Mouse (Mus musculus): ENCODE results near the gene Efcab5. TPM values are rescaled to one million over a fixed set of nuclear protein-coding genes. Genes with fewer than 3 reads are reported as not detected.

Gene Efcab5
- total and polyA plus RNA-seq, 2 experiments from 2014 or later: 0.51 to 0.78 TPM

DNA sequence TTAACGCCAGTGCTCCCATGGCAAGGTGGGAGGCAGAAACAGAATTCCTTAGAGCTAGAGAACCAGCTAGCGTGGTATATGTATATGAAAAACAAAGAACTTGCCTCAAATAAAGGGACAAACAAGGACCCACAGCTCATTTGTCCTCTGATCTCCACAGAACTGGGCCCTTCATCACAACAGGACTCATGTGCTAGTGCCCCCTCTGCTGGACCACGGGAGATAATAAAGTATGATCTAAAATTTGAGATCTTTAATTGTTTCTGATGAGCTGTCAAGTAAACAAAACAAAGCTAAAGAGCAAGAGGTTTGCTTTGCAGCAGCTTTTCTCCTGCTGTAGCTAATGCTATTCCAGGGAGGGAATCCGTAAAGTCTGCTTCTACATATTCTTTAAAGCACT is 118.0 kb downstream of the Efcab5 start:
- Histone ChIP-seq H3K36me3 (ENCODE audit: insufficient read depth, low read length) (peaks cover 11% of the 10 kb centered on the region; the same call in 1 of the 2 replicates), H3K27me3 (ENCODE audit: insufficient read depth, low read length) (no peaks in the 10 kb centered on the region), H3K27ac (no peak overlapping the region), H3K9me3 (ENCODE audit: low read length) (no peaks in the 10 kb centered on the region), H3K9ac (replicated peaks; ENCODE audit: low read length) (no peak overlapping the region), H3K4me1 (ENCODE audit: insufficient read depth, low read length) (no peaks in the 10 kb centered on the region), H3K4me2 (ENCODE audit: low read depth, low read length) (no peak overlapping the region), H3K4me3 (ENCODE audit: low read length) (no peak overlapping the region)
- no peak for ATAC-seq
- 69% methylated on average over 4 of the region's 4 CpGs for WGBS
- TF ChIP-seq CTCF (IDR thresholded peaks at IDR 0.05; ENCODE audit: low read depth): peak; percentile 41; the same call in 1 of the 2 replicates
- peak; percentile 20 for DNase-seq (ENCODE audit: low spot score)

DNA sequence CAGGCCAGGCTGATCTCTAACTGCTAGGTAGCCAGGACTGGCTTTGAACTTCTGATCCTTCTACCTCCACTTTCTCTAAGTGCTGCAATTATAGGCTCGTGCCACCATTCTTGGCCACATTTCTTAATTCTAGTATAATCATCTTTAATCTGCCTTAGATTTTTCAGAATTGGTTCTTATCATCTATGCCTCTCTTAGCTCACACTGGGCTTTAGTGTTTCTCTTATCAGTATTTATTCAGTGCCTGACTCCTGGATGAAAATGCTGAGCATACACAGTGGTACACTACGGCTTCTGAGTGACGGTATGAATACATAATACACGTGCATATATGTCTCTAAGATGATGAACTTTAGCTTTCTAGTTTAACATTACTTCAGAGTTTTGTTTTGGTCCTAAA is 119.9 kb downstream of the Efcab5 start:
- Histone ChIP-seq H3K27ac (no peak overlapping the region), H3K9ac (replicated peaks; ENCODE audit: low read length) (no peak overlapping the region), H3K4me1 (ENCODE audit: insufficient read depth, low read length) (no peaks in the 10 kb centered on the region), H3K4me2 (ENCODE audit: low read depth, low read length) (no peak overlapping the region), H3K27me3 (ENCODE audit: insufficient read depth, low read length) (no peaks in the 10 kb centered on the region), H3K36me3 (ENCODE audit: insufficient read depth, low read length) (0 out of 2 replicates have a peak, but pooled peaks cover under 1% of the 10 kb centered on the region), H3K9me3 (ENCODE audit: low read length) (no peaks in the 10 kb centered on the region), H3K4me3 (ENCODE audit: low read length) (no peak overlapping the region)
- WGBS: 93% methylated on average over 4 of the region's 4 CpGs
- no peak for TF ChIP-seq CTCF (IDR thresholded peaks at IDR 0.05; ENCODE audit: low read depth)
- no peak for ATAC-seq
- DNase-seq (ENCODE audit: low spot score): no peak

DNA sequence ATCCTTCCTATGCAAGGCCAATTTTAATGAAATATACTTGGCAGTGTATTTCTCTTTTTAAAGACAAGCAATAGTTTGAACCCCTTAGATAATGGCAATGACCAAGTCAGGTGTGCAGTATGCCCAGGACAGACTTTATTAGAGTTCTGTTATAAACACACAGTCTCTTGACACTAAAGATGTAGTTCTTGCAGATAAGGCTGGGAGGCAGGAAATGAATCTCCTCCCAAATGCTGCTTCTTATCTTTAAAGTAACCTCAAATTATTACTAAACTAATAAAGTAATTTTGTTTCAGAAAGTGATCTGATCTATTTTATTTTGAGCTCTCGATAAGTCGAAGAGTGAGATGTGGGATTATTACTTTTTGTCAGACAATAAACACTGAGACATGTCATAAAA is 125.4 kb downstream of the Efcab5 start:
- TF ChIP-seq CTCF (IDR thresholded peaks at IDR 0.05; ENCODE audit: low read depth): no peak
- Histone ChIP-seq H3K27ac (no peak overlapping the region), H3K4me2 (ENCODE audit: low read depth, low read length) (no peak overlapping the region), H3K4me3 (ENCODE audit: low read length) (no peak overlapping the region), H3K4me1 (ENCODE audit: insufficient read depth, low read length) (no peaks in the 10 kb centered on the region), H3K36me3 (ENCODE audit: insufficient read depth, low read length) (no peaks in the 10 kb centered on the region), H3K9ac (replicated peaks; ENCODE audit: low read length) (no peak overlapping the region), H3K9me3 (ENCODE audit: low read length) (no peaks in the 10 kb centered on the region), H3K27me3 (ENCODE audit: insufficient read depth, low read length) (no peaks in the 10 kb centered on the region)
- 97% methylated on average over 2 of the region's 2 CpGs for WGBS
- ATAC-seq: no peak
- DNase-seq (ENCODE audit: low spot score): no peak

DNA sequence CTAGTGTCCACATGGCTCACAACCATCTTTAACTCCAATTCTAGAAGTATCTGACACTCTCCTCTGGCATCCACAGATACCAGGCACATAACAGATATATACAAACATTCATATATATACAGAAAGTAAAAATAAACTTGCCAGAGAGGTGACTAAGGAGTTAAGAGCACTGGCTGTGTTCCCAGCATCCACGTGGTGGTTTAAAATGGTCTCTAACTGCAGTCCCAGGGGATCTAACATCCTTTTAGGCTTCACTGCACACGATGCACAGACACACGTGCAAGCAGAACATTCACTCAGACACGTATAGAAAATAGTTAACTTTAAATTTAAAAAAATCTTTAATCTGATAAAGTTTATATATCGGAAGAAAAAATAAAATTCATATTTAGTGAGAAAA is 126.8 kb downstream of the Efcab5 start:
- H3K9ac ChIP-seq (replicated peaks; ENCODE audit: low read length): no peak overlapping the region
- no peak for ATAC-seq
- H3K27me3 ChIP-seq (ENCODE audit: insufficient read depth, low read length): no peaks in the 10 kb centered on the region
- DNase-seq (ENCODE audit: low spot score): no peak
- H3K36me3 ChIP-seq (ENCODE audit: insufficient read depth, low read length): no peaks in the 10 kb centered on the region
- H3K4me2 ChIP-seq (ENCODE audit: low read depth, low read length): no peak overlapping the region
- H3K27ac ChIP-seq: no peak overlapping the region
- no peaks in the 10 kb centered on the region for H3K9me3 ChIP-seq (ENCODE audit: low read length)
- no peak overlapping the region for H3K4me3 ChIP-seq (ENCODE audit: low read length)
- 41% methylated on average over 5 of the region's 5 CpGs for WGBS
- no peaks in the 10 kb centered on the region for H3K4me1 ChIP-seq (ENCODE audit: insufficient read depth, low read length)
- no peak for TF ChIP-seq CTCF (IDR thresholded peaks at IDR 0.05; ENCODE audit: low read depth)

DNA sequence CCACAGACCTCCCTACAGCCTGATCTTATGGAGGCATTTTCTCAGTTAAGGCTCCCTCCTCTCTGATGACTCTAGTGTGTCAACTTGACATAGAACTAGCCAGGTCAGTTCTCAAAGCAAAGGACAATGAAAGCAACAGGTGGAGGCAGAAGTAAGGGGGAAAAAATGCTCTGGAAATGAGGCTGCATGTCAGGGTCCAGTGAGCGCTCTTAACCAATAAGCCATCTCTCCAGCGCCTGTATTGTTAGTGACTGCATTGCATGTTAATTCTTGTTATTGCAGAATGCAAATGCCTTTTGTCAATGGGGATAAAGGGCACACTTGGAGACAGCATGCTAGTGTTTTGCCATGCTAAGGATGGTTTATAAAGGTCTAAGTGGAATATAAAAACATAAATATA is 146.0 kb downstream of the Efcab5 start:
- Histone ChIP-seq H3K9ac (replicated peaks; ENCODE audit: low read length) (no peak overlapping the region), H3K4me3 (ENCODE audit: low read length) (no peak overlapping the region), H3K9me3 (ENCODE audit: low read length) (no peaks in the 10 kb centered on the region), H3K27me3 (ENCODE audit: insufficient read depth, low read length) (no peaks in the 10 kb centered on the region), H3K4me1 (ENCODE audit: insufficient read depth, low read length) (no peaks in the 10 kb centered on the region), H3K36me3 (ENCODE audit: insufficient read depth, low read length) (peaks cover 20% of the 10 kb centered on the region), H3K4me2 (ENCODE audit: low read depth, low read length) (no peak overlapping the region), H3K27ac (no peak overlapping the region)
- 74% methylated on average over 2 of the region's 2 CpGs for WGBS
- no peak for TF ChIP-seq CTCF (IDR thresholded peaks at IDR 0.05; ENCODE audit: low read depth)
- ATAC-seq: no peak
- DNase-seq (ENCODE audit: low spot score): no peak

DNA sequence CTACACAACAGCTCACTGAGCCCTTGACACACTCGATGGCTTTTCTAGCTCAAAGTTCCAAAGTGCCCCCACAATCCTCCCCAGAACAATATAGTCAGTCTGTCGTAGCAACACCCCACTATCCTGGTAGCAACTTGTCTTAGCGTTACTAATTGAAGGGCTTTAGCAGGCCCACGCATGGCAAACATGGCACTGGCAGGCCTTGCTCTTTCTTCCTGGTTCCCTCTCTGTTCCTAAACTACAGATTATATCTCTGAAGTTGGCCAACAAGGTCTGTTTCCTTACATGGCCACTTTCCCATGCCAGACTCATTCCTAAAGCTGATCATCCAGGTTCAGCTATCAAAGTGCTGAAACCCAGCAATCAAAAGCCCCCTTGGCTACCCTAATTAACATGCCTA is 146.9 kb downstream of the Efcab5 start:
- Histone ChIP-seq H3K4me3 (ENCODE audit: low read length) (no peak overlapping the region), H3K36me3 (ENCODE audit: insufficient read depth, low read length) (peaks cover 17% of the 10 kb centered on the region; the same call in 1 of the 2 replicates), H3K9ac (replicated peaks; ENCODE audit: low read length) (no peak overlapping the region), H3K9me3 (ENCODE audit: low read length) (no peaks in the 10 kb centered on the region), H3K4me2 (ENCODE audit: low read depth, low read length) (no peak overlapping the region), H3K27ac (no peak overlapping the region), H3K27me3 (ENCODE audit: insufficient read depth, low read length) (no peaks in the 10 kb centered on the region), H3K4me1 (ENCODE audit: insufficient read depth, low read length) (no peaks in the 10 kb centered on the region)
- no peak for ATAC-seq
- DNase-seq (ENCODE audit: low spot score): no peak
- 76% methylated on average over 4 of the region's 4 CpGs for WGBS
- TF ChIP-seq CTCF (IDR thresholded peaks at IDR 0.05; ENCODE audit: low read depth): no peak

MicroRNA genes within 50 kb of the gene (microRNA counts, 519-probe panel; counts per million panel counts)
- 3,190 counts per million, percentile 53 among the panel's probes with 10 or more counts for microRNA mmu-miR-423-3p
- 2,866 counts per million, percentile 44 among the panel's probes with 10 or more counts for microRNA mmu-miR-423-5p

Small RNA genes lying within 50 kb of the gene (microRNA-seq; reads per million reads assigned to microRNA genes)
- 1,027 to 1,577 reads per million in 2 experiments for gene Mir423

Other genes starting within 250 kb of the Efcab5 start
- gene Slc6a4, start 190.4 kb downstream of the Efcab5 start, total RNA-seq (2014; rRNA removed): 23.9 and 28.0 TPM in 2 replicates
- gene Slc6a4, start 190.4 kb downstream of the Efcab5 start, polyA plus RNA-seq (2015; fragmentation: Nextera tagmentation; extraction: Ambion mirVana): 12.4 and 17.6 TPM in 2 replicates
- 2.2 and 6.4 TPM in 2 replicates for gene Nsrp1, start 110.5 kb downstream of the Efcab5 start, total RNA-seq (2014; rRNA removed)
- gene Nsrp1, start 110.5 kb downstream of the Efcab5 start, polyA plus RNA-seq (2015; fragmentation: Nextera tagmentation; extraction: Ambion mirVana): 57.8 and 58.1 TPM in 2 replicates
- 30.1 and 30.3 TPM in 2 replicates for gene Ssh2, start 27.3 kb upstream of the Efcab5 start, total RNA-seq (2014; rRNA removed)
- gene Ssh2, start 27.3 kb upstream of the Efcab5 start, polyA plus RNA-seq (2015; fragmentation: Nextera tagmentation; extraction: Ambion mirVana): 10.1 and 10.9 TPM in 2 replicates